Mouse (Mus musculus): ENCODE results near the gene Edil3.
A peak's percentile ranks its signal among the peaks of the same experiment; 100 is the strongest.

Edil3 gene

GRCm38 (mm10) chr13:89286696-89287305, 465.5 kb downstream of the Edil3 start:
- DNase-seq = no peak

GRCm38 (mm10) chr13:89288201-89288600, 466.9 kb downstream of the Edil3 start:
- peak; percentile 3 for DNase-seq

- no peak for DNase-seq
Observed at GRCm38 (mm10) chr13:89321155-89321554, 499.9 kb downstream of the Edil3 start.

GRCm38 (mm10) chr13:89324282-89324681, 503.0 kb downstream of the Edil3 start:
- DNase-seq = no peak

- no peak for DNase-seq
Observed at GRCm38 (mm10) chr13:89334494-89334893, 513.2 kb downstream of the Edil3 start.

- no peak for DNase-seq
Observed at GRCm38 (mm10) chr13:89335908-89336579, 514.8 kb downstream of the Edil3 start.

GRCm38 (mm10) chr13:89339055-89339454, 517.8 kb downstream of the Edil3 start:
- DNase-seq = no peak

- no peak for DNase-seq
Observed at GRCm38 (mm10) chr13:89339776-89340175, 518.5 kb downstream of the Edil3 start.

GRCm38 (mm10) chr13:89355234-89355633, 534.0 kb downstream of the Edil3 start:
- DNase-seq = no peak

- DNase-seq = no peak
Observed at GRCm38 (mm10) chr13:89358407-89358806, 537.1 kb downstream of the Edil3 start.

- DNase-seq = no peak
Observed at GRCm38 (mm10) chr13:89362274-89362673, 541.0 kb downstream of the Edil3 start.

- no peak for DNase-seq
Observed at GRCm38 (mm10) chr13:89371253-89371652, 550.0 kb downstream of the Edil3 start.

GRCm38 (mm10) chr13:89371656-89372240, 550.5 kb downstream of the Edil3 start:
- DNase-seq = no peak

Measured in kidney, adult 11 months (tissue).